Mouse (Mus musculus) spleen, adult 2 months (tissue): ENCODE measurements around the gene Gcm1. TPM values are rescaled to one million over a fixed set of nuclear protein-coding genes. Genes with fewer than 3 reads are reported as not detected.

Experiments used
- DNase-seq, 2 experiments: peaks; one replicate each; pipeline versions ENCODE4 v3.0.0 to v3.0.0-alpha.2; 2012 to 2021; ENCODE audit warnings: low spot score in 2 of 2, low read depth in 1 of 2
- H3K27ac ChIP-seq: fragments of 200-500 bp; 2 replicates; pipeline ENCODE4 v1.5.1; 2012; ENCODE audit warnings: low read length, inconsistent platforms; ENCODE audit not compliant: insufficient read depth
- H3K27me3 ChIP-seq: fragments of 200-500 bp; 2 replicates; pipeline ENCODE4 v1.6.1; 2012; ENCODE audit warnings: mild to moderate bottlenecking, moderate library complexity, low read length, inconsistent platforms; ENCODE audit not compliant: control insufficient read depth, insufficient read depth
- H3K36me3 ChIP-seq: fragments of 200-500 bp; 2 replicates; pipeline ENCODE4 v1.6.1; 2012; ENCODE audit warnings: mild to moderate bottlenecking, low read length, inconsistent platforms; ENCODE audit not compliant: control insufficient read depth, insufficient read depth
- H3K4me1 ChIP-seq: fragments of 200-500 bp; 2 replicates; pipeline ENCODE4 v1.6.1; 2011; ENCODE audit warnings: inconsistent platforms; ENCODE audit not compliant: control insufficient read depth, insufficient read depth, insufficient read length
- H3K4me3 ChIP-seq: fragments of 200-500 bp; 2 replicates; pipeline ENCODE4 v1.5.1; 2011; ENCODE audit warnings: mild to moderate bottlenecking, inconsistent platforms; ENCODE audit not compliant: insufficient read depth, insufficient read length; ENCODE audit errors: extremely low read depth
- CTCF ChIP-seq: fragments of 200-500 bp; IDR thresholded peaks from 2 replicates; pipeline ENCODE4 v1.5.1; 2011; ENCODE audit warnings: mild to moderate bottlenecking, inconsistent platforms; ENCODE audit not compliant: insufficient read depth, insufficient read length, insufficient replicate concordance; ENCODE audit errors: extremely low read depth
- POLR2A ChIP-seq: fragments of 200-500 bp; IDR thresholded peaks from 2 replicates; pipeline ENCODE4 v1.6.1; 2011; ENCODE audit warnings: low read depth, low read length, inconsistent platforms
- WGBS: fragments of 180-500 bp; shearing (Covaris S2); methylation state at CpG from one replicate; pipeline ENCODE4 v1.1.7; 2018; 5-methylcytosine and 5-hydroxymethylcytosine counted together
- polyA plus RNA-seq: library from polyadenylated mRNA; depleted of rRNA; stranded (reverse); fragments of >200 nt; gene quantifications from 2 replicates; pipeline ENCODE4 v1.2.3, GENCODE M21; 2012

Gcm1 gene
- polyA plus RNA-seq, 1 experiment = not detected

DNA sequence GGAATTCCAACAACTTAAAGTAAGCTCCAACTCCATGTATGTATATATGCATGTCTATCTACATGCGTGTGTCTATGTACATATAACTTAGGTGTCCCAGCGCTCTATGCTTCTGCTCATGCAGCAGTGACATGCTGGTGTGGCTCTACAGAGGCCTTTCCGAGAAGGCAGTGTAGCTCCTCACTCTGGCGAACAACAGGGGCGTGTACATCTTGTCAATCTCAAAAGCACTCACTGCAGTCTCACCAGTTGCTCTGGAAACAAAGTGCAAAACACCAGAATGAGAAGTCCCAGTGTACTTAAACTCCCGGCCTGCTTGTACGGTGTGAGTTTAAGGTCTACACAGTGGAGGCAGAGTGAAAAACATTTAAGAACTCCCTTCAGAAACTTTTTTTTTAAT is 30.1 kb downstream of the Gcm1 start:
- Histone ChIP-seq H3K27me3 (no peaks in the 10 kb centered on the region), H3K27ac (no peak overlapping the region), H3K36me3 (peaks cover 24% of the 10 kb centered on the region), H3K4me3 (no peak overlapping the region), H3K4me1 (no peaks in the 10 kb centered on the region)
- TF ChIP-seq CTCF (no peak), POLR2A (no peak)
- no peak for DNase-seq
- WGBS = 97% methylated on average over 7 of the region's 7 CpGs

GRCm38 (mm10) chr9:78084341-78084740 is 32.6 kb downstream of the Gcm1 start:
- peaks cover 34% of the 10 kb centered on the region for H3K36me3 ChIP-seq
- H3K4me3 ChIP-seq = no peak overlapping the region
- no peak overlapping the region for H3K27ac ChIP-seq
- H3K4me1 ChIP-seq = no peaks in the 10 kb centered on the region
- 91% methylated on average over 4 of the region's 4 CpGs for WGBS
- DNase-seq = no peak
- TF ChIP-seq POLR2A (no peak), CTCF (no peak)
- H3K27me3 ChIP-seq = no peaks in the 10 kb centered on the region

- H3K27me3 ChIP-seq = no peaks in the 10 kb centered on the region
- DNase-seq = no peak
- no peak for TF ChIP-seq POLR2A
- no peak for TF ChIP-seq CTCF
- WGBS = 51% methylated on average over 14 of the region's 14 CpGs
- H3K36me3 ChIP-seq = peaks cover 34% of the 10 kb centered on the region
- no peaks in the 10 kb centered on the region for H3K4me1 ChIP-seq
- no peak overlapping the region for H3K4me3 ChIP-seq
- no peak overlapping the region for H3K27ac ChIP-seq
Observed at GRCm38 (mm10) chr9:78085722-78086287, 34.1 kb downstream of the Gcm1 start.

- TF ChIP-seq CTCF (no peak), POLR2A (no peak)
- no peak overlapping the region for H3K27ac ChIP-seq
- peaks cover 32% of the 10 kb centered on the region for H3K36me3 ChIP-seq
- H3K27me3 ChIP-seq = no peaks in the 10 kb centered on the region
- WGBS = 97% methylated on average over 9 of the region's 9 CpGs
- no peaks in the 10 kb centered on the region for H3K4me1 ChIP-seq
- no peak for DNase-seq
- H3K4me3 ChIP-seq = no peak overlapping the region
Observed at GRCm38 (mm10) chr9:78087751-78088150, 36.0 kb downstream of the Gcm1 start.

DNA sequence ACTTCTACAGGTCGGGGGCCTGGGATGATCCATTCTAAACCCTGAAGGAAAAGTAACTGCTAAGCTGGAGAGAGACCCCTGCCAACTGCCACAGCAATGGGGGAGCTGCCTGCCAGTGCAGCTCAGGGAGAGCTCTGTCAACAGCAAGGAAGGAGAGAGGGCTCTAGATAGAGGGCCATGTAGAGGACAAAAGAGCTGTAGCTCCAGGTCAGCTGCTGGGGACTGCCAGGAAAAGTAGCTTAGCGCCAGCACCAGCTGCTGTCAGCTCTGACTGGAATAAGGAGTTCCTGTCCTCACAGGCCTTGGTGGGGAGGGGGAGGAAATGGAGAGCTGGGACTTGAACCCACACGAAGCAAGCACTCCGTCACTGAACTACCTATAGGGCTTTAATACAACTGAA is 36.8 kb downstream of the Gcm1 start:
- DNase-seq = no peak
- Histone ChIP-seq H3K36me3 (peaks cover 31% of the 10 kb centered on the region), H3K27ac (no peak overlapping the region), H3K4me3 (no peak overlapping the region), H3K4me1 (no peaks in the 10 kb centered on the region), H3K27me3 (no peaks in the 10 kb centered on the region)
- WGBS = 87% methylated on average over 4 of the region's 4 CpGs
- TF ChIP-seq POLR2A = no peak
- no peak for TF ChIP-seq CTCF

GRCm38 (mm10) chr9:78088971-78089370 is 37.2 kb downstream of the Gcm1 start:
- 93% methylated on average over 7 of the region's 7 CpGs for WGBS
- no peak for TF ChIP-seq CTCF
- TF ChIP-seq POLR2A = no peak

DNA sequence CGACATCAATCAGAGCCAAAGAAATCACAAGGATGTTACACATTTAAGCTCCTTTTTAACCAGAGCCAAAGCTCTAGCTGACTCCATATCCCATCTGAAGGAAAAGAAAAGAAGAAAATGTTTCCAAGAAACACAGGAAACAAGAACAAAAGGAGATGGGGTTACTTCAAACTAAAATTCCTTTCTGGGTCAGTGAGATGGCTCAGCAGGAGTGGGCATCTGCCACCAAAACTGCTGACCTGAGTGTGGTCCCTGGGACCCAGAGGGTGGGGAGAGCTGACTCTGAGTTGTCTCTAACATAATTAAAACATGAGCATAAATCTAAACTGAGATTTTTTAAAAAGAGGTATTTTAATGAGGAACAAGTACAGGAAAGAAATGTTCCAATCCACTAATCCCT is 38.2 kb downstream of the Gcm1 start:
- H3K27ac ChIP-seq = no peak overlapping the region
- H3K4me3 ChIP-seq = no peak overlapping the region
- H3K4me1 ChIP-seq = no peaks in the 10 kb centered on the region
- peaks cover 23% of the 10 kb centered on the region for H3K36me3 ChIP-seq
- no peak for DNase-seq
- H3K27me3 ChIP-seq = no peaks in the 10 kb centered on the region
- 90% methylated on average over 1 of the region's 1 CpGs for WGBS
- TF ChIP-seq POLR2A = no peak

More at GRCm38 (mm10) chr9:78088971-78089370, 37.2 kb downstream of the Gcm1 start:
- Histone ChIP-seq H3K36me3 (peaks cover 30% of the 10 kb centered on the region), H3K4me1 (no peaks in the 10 kb centered on the region), H3K4me3 (no peak overlapping the region), H3K27me3 (no peaks in the 10 kb centered on the region), H3K27ac (no peak overlapping the region)
- DNase-seq = no peak
